ENCODE assay signal across 8 mouse cellular contexts in the genomic region with DNA sequence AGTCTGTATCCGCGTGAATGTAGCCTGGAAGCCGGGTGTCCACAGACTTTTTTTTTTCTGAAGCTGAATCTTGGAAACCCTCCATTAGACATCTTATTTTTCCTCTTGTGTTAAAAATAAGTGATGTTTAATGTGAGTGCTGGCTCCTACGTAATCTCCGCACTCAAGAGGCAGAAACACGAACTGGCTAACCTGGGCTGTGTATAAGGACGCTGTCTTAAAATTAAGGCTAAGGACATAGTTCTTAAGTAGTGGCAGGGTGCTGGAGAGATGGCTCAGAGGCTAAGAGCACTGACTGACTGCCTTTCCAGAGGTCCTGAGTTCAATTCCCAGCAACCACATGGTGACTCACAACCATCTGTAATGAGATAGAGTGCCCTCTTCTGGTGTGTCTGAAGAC. TPM values are rescaled to one million over a fixed set of nuclear protein-coding genes. Genes with fewer than 3 reads are reported as not detected.
DNase-seq lines count a peak whose midpoint lies in the region; ATAC-seq and TF ChIP-seq lines count a peak whose summit lies in the region.

No protein-coding gene starts in this region.

- H3K4me3 ChIP-seq in lung, embryonic 15.5 days: peak overlapping the region; percentile 79
- H3K4me3 ChIP-seq in lung, adult 2 months (replicated peaks; ENCODE audit: extremely low read depth, low read depth, low read length): no peak overlapping the region
- peak overlapping the region; percentile 99 for H3K4me3 ChIP-seq in bone marrow, adult 2 months (replicated peaks; ENCODE audit: control insufficient read depth, low read depth, low read length)
- H3K4me3 ChIP-seq in forebrain, embryonic 14.5 days (ENCODE audit: low read depth, low read length): peak overlapping the region; percentile 75
- H3K4me3 ChIP-seq in limb, embryonic 15.5 days: peak overlapping the region; percentile 76
- peak overlapping the region; percentile 85 for H3K4me3 ChIP-seq in stomach, embryonic 15.5 days (replicated peaks)

- no peaks in the 10 kb centered on the region for H3K27me3 ChIP-seq in lung, embryonic 15.5 days
- H3K27me3 ChIP-seq in forebrain, embryonic 14.5 days (replicated peaks; ENCODE audit: control insufficient read depth, insufficient read depth, low read length): no peaks in the 10 kb centered on the region
- H3K27me3 ChIP-seq in limb, embryonic 15.5 days: no peaks in the 10 kb centered on the region
- no peaks in the 10 kb centered on the region for H3K27me3 ChIP-seq in stomach, embryonic 15.5 days (replicated peaks)

- ATAC-seq in lung, embryonic 15.5 days (ENCODE audit: borderline replicate concordance, extremely low read depth, low FRiP score, low TSS enrichment): 0 out of 2 replicates have a peak, but pooled peaks have one; percentile 23
- peak; percentile 9; the same call in 1 of the 2 replicates for ATAC-seq in forebrain, embryonic 14.5 days
- ATAC-seq in limb, embryonic 15.5 days (ENCODE audit: insufficient number of reproducible peaks, low FRiP score, low TSS enrichment, low read depth): no peak
- ATAC-seq in stomach, embryonic 15.5 days (ENCODE audit: insufficient read depth, low FRiP score, low read depth): no peak

- 0 out of 2 replicates have a peak, but pooled peaks cover 4% of the 10 kb centered on the region for H3K4me1 ChIP-seq in lung, embryonic 15.5 days
- no peaks in the 10 kb centered on the region for H3K4me1 ChIP-seq in lung, adult 2 months (ENCODE audit: control insufficient read depth, insufficient read depth, low read length)
- no peaks in the 10 kb centered on the region; the same call in 1 of the 2 replicates for H3K4me1 ChIP-seq in bone marrow, adult 2 months (ENCODE audit: control insufficient read depth, insufficient read depth, low read length)
- H3K4me1 ChIP-seq in forebrain, embryonic 14.5 days (ENCODE audit: control insufficient read depth, insufficient read depth, low read length): no peaks in the 10 kb centered on the region
- H3K4me1 ChIP-seq in limb, embryonic 15.5 days: no peaks in the 10 kb centered on the region
- no peaks in the 10 kb centered on the region for H3K4me1 ChIP-seq in stomach, embryonic 15.5 days

- no peak for TF ChIP-seq CTCF in lung, adult 2 months (IDR thresholded peaks at IDR 0.05; ENCODE audit: insufficient read depth, low read length)
- TF ChIP-seq CTCF in bone marrow, adult 2 months (IDR thresholded peaks at IDR 0.05; ENCODE audit: control insufficient read depth, insufficient read depth, low read length): no peak

- TF ChIP-seq POLR2A in lung, adult 2 months (IDR thresholded peaks at IDR 0.05; ENCODE audit: borderline replicate concordance, extremely low read depth, low read depth, low read length): no peak
- no peak for TF ChIP-seq POLR2A in bone marrow, adult 2 months (IDR thresholded peaks at IDR 0.05; ENCODE audit: borderline replicate concordance, control insufficient read depth, low read depth, low read length)

- 4% methylated on average over 7 of the region's 7 CpGs for WGBS in lung, embryonic 15.5 days
- 3% methylated on average over 7 of the region's 7 CpGs for WGBS in lung, adult 2 months
- WGBS in bone marrow, adult 2 months: 3% methylated on average over 7 of the region's 7 CpGs
- WGBS in forebrain, embryonic 14.5 days: 19% methylated on average over 7 of the region's 7 CpGs
- WGBS in limb, embryonic 15.5 days: 10% methylated on average over 7 of the region's 7 CpGs
- WGBS in stomach, embryonic 15.5 days: 5% methylated on average over 7 of the region's 7 CpGs

- no peaks in the 10 kb centered on the region for H3K9me3 ChIP-seq in lung, embryonic 15.5 days
- H3K9me3 ChIP-seq in forebrain, embryonic 14.5 days (replicated peaks; ENCODE audit: control insufficient read depth, low read length): no peaks in the 10 kb centered on the region
- no peaks in the 10 kb centered on the region for H3K9me3 ChIP-seq in limb, embryonic 15.5 days
- no peaks in the 10 kb centered on the region for H3K9me3 ChIP-seq in stomach, embryonic 15.5 days

- peak overlapping the region; percentile 86; the same call in 1 of the 2 replicates for H3K27ac ChIP-seq in lung, embryonic 15.5 days
- H3K27ac ChIP-seq in bone marrow, adult 2 months (ENCODE audit: control insufficient read depth, insufficient read depth, low read depth, low read length, poor library complexity): no peak overlapping the region
- peak overlapping the region; percentile 70 for H3K27ac ChIP-seq in forebrain, embryonic 14.5 days (ENCODE audit: low read depth, low read length)
- peak overlapping the region; percentile 85 for H3K27ac ChIP-seq in limb, embryonic 15.5 days
- H3K27ac ChIP-seq in stomach, embryonic 15.5 days: peak overlapping the region; percentile 87

- peaks cover 10% of the 10 kb centered on the region for H3K36me3 ChIP-seq in lung, embryonic 15.5 days
- H3K36me3 ChIP-seq in forebrain, embryonic 14.5 days (ENCODE audit: control insufficient read depth, insufficient read depth, low read length): peaks cover 16% of the 10 kb centered on the region
- peaks cover 14% of the 10 kb centered on the region for H3K36me3 ChIP-seq in limb, embryonic 15.5 days
- H3K36me3 ChIP-seq in stomach, embryonic 15.5 days: peaks cover 11% of the 10 kb centered on the region; the same call in 1 of the 2 replicates

- no peak overlapping the region for H3K9ac ChIP-seq in lung, embryonic 15.5 days
- peak overlapping the region; percentile 79 for H3K9ac ChIP-seq in forebrain, embryonic 14.5 days (ENCODE audit: low read length)
- H3K9ac ChIP-seq in limb, embryonic 15.5 days: no peak overlapping the region
- peak overlapping the region; percentile 9; the same call in 1 of the 2 replicates for H3K9ac ChIP-seq in stomach, embryonic 15.5 days

- no peak for DNase-seq in lung, adult 2 months
- no peak for DNase-seq in forebrain, embryonic 14.5 days (ENCODE audit: low spot score)
- no peak for DNase-seq in urinary bladder, adult 18-20 months (ENCODE audit: low spot score in 2 of 2)
- DNase-seq in urinary bladder, postnatal 10 days (ENCODE audit: low spot score): no peak

- peak overlapping the region; percentile 60 for H3K4me2 ChIP-seq in lung, embryonic 15.5 days
- H3K4me2 ChIP-seq in forebrain, embryonic 14.5 days (ENCODE audit: low read length): peak overlapping the region; percentile 49
- peak overlapping the region; percentile 47 for H3K4me2 ChIP-seq in limb, embryonic 15.5 days
- H3K4me2 ChIP-seq in stomach, embryonic 15.5 days: peak overlapping the region; percentile 56

RNA-seq across cellular contexts. Expression of gene Eif2s3x, which starts 0.7 kb away (rescaled TPM):
- polyA plus RNA-seq in lung, embryonic 15.5 days (2015; fragmentation: Nextera tagmentation; extraction: Ambion mirVana): 72.6 and 73.5 TPM in 2 replicates
- polyA plus RNA-seq in lung, adult 2 months (2012; rRNA removed): 22.1 and 32.8 TPM in 2 replicates
- polyA plus RNA-seq in bone marrow, adult 2 months (2011; ENCODE audit: insufficient read depth, insufficient read length, low replicate concordance, missing spikeins): 45.0 and 55.0 TPM in 2 replicates
- polyA plus RNA-seq in forebrain, embryonic 14.5 days (2014; fragmentation: Nextera tagmentation; extraction: Ambion mirVana): 94.9 and 100 TPM in 2 replicates
- 67.4 and 74.5 TPM in 2 replicates for polyA plus RNA-seq in limb, embryonic 15.5 days (2015; fragmentation: Nextera tagmentation; extraction: Ambion mirVana)
- polyA plus RNA-seq in stomach, embryonic 15.5 days (2015; fragmentation: Nextera tagmentation; extraction: Ambion mirVana): 64.7 and 75.5 TPM in 2 replicates

RNA-seq across cellular contexts. Expression of gene Klhl15, which starts 21.0 kb away (rescaled TPM):
- 7.6 and 7.7 TPM in 2 replicates for polyA plus RNA-seq in lung, embryonic 15.5 days (2015; fragmentation: Nextera tagmentation; extraction: Ambion mirVana)
- 5.6 and 9.1 TPM in 2 replicates for polyA plus RNA-seq in lung, adult 2 months (2012; rRNA removed)
- 0.88 and 5.4 TPM in 2 replicates for polyA plus RNA-seq in bone marrow, adult 2 months (2011; ENCODE audit: insufficient read depth, insufficient read length, low replicate concordance, missing spikeins)
- polyA plus RNA-seq in forebrain, embryonic 14.5 days (2014; fragmentation: Nextera tagmentation; extraction: Ambion mirVana): 8.9 and 11.5 TPM in 2 replicates
- polyA plus RNA-seq in limb, embryonic 15.5 days (2015; fragmentation: Nextera tagmentation; extraction: Ambion mirVana): 8.3 and 9.9 TPM in 2 replicates
- 8.7 and 9.6 TPM in 2 replicates for polyA plus RNA-seq in stomach, embryonic 15.5 days (2015; fragmentation: Nextera tagmentation; extraction: Ambion mirVana)

Comparison
In these comparisons a context has a peak if more than half of its experiments do, and no peak if none do; other contexts are left out.
1. ATAC-seq: peak in lung, embryonic 15.5 days (single experiment) and forebrain, embryonic 14.5 days (single experiment); none in limb, embryonic 15.5 days (single experiment) and stomach, embryonic 15.5 days (single experiment).
2. H3K9ac ChIP-seq: peak in forebrain, embryonic 14.5 days (single experiment) and stomach, embryonic 15.5 days (single experiment); none in lung, embryonic 15.5 days (single experiment) and limb, embryonic 15.5 days (single experiment).
3. Peak in every context shown above with its lines, with median percentiles within 50 percentile points of each other: H3K4me2 ChIP-seq.